Mouse (Mus musculus) heart, postnatal 0 days (tissue): Measurements from ENCODE around the gene Mccc2.

ENCODE experiments used
- CTCF ChIP-seq: IDR thresholded peaks from 2 replicates; pipeline ENCODE4 v1.5.1; 2016; ENCODE audit warnings: antibody characterized with exemption, control low read depth, low read depth
- EP300 ChIP-seq: IDR thresholded peaks from 2 replicates; pipeline ENCODE4 v1.6.1; 2016; ENCODE audit warnings: antibody characterized with exemption, low read depth

GRCm38 (mm10) chr13:99954902-99955590 is 60.4 kb downstream of the Mccc2 start:
- TF ChIP-seq CTCF = no peak
- TF ChIP-seq EP300 = no peak
